Mouse (Mus musculus): ENCODE results near the gene Csf3r.
A peak's percentile ranks its signal among the peaks of the same experiment; 100 is the strongest.

- TF ChIP-seq GABPA (IDR thresholded peaks at IDR 0.05; ENCODE audit: low read depth, low read length) (no peak), USF1 (IDR thresholded peaks at IDR 0.05; ENCODE audit: low read depth, low read length) (no peak), GATA1 (IDR thresholded peaks at IDR 0.05; ENCODE audit: low read depth, low read length) (peak; percentile 65), CHD1 (IDR thresholded peaks at IDR 0.05; ENCODE audit: low read depth, low read length) (no peak), CTCF (IDR thresholded peaks at IDR 0.05 in 2 of 3, conservative IDR thresholded peaks at IDR 0.05 in 1 of 3; ENCODE audit: control insufficient read depth in 1 of 3, insufficient read depth in 1 of 3, low read depth in 2 of 3, low read length in 3 of 3, poor library complexity in 1 of 3, severe bottlenecking in 1 of 3) (no peak), MAZ (IDR thresholded peaks at IDR 0.05; ENCODE audit: low read depth, low read length) (no peak), CHD2 (IDR thresholded peaks at IDR 0.05; ENCODE audit: low read length) (no peak), NELFE (IDR thresholded peaks at IDR 0.05; ENCODE audit: low read depth, low read length) (no peak), TAL1 (IDR thresholded peaks at IDR 0.05; ENCODE audit: low read length) (no peak), MYC (IDR thresholded peaks at IDR 0.05; ENCODE audit: low read depth, low read length) (no peak)
These were observed 4.7 kb downstream of the Csf3r start for GRCm38 (mm10) chr4:126029042-126029441.

Measured in MEL (cell line).